Comparison of ENCODE assay signal across 8 mouse cellular contexts in genomic region chr4:126752608-126753141, GRCm38 (mm10). TPM values are rescaled to one million over a fixed set of nuclear protein-coding genes. Genes with fewer than 3 reads are reported as not detected.
A peak's percentile ranks its signal among the peaks of the same experiment; 100 is the strongest.
DNase-seq lines count a peak whose midpoint lies in the region; ATAC-seq and TF ChIP-seq lines count a peak whose summit lies in the region.

No protein-coding gene starts in this region.

- DNase-seq in kidney, postnatal 25 days, result no peak
- DNase-seq in ES-E14 (ENCODE audit: low read depth, low spot score), result no peak
- DNase-seq in brain, embryonic 14.5 days (ENCODE audit: low read depth), result peak; percentile 61
- DNase-seq in forebrain, embryonic 14.5 days (ENCODE audit: low spot score), result no peak
- DNase-seq in liver, embryonic 13.5 days, result no peak
- no peak for DNase-seq in urinary bladder, postnatal 4 days (ENCODE audit: low spot score in 2 of 2)

- H3K9ac ChIP-seq in kidney, embryonic 16.5 days (replicated peaks; ENCODE audit: low read length), result peak overlapping the region; percentile 92
- peak overlapping the region; percentile 86 for H3K9ac ChIP-seq in ES-E14 (ENCODE audit: insufficient read depth, low read depth, low read length, poor library complexity, severe bottlenecking)
- H3K9ac ChIP-seq in forebrain, embryonic 14.5 days (ENCODE audit: low read length), result peak overlapping the region; percentile 90
- H3K9ac ChIP-seq in liver, embryonic 13.5 days, result peak overlapping the region; percentile 87

- TF ChIP-seq POLR2A in brain, embryonic 14.5 days (IDR thresholded peaks at IDR 0.05; ENCODE audit: borderline replicate concordance, extremely low read depth, insufficient read depth, insufficient read length, poor library complexity, severe bottlenecking), result no peak
- TF ChIP-seq POLR2A in olfactory bulb, adult 2 months (IDR thresholded peaks at IDR 0.05; ENCODE audit: insufficient read depth, low read depth, low read length), result 0 out of 2 replicates have a peak, but pooled peaks have one; percentile 27

- TF ChIP-seq CTCF in brain, embryonic 14.5 days (IDR thresholded peaks at IDR 0.05; ENCODE audit: borderline replicate concordance, extremely low read depth, insufficient read depth, insufficient read length), result no peak
- no peak for TF ChIP-seq CTCF in olfactory bulb, adult 2 months (IDR thresholded peaks at IDR 0.05; ENCODE audit: insufficient read depth, low read depth, low read length)

- in situ Hi-C loops in ES-E14 (cut with MboI; ENCODE audit: low sequenced_read_pairs in 2 of 2, unreplicated experiment in 2 of 2), result no loop called here

- H3K4me1 ChIP-seq in kidney, embryonic 16.5 days (ENCODE audit: insufficient read depth, low read length), result peaks cover 22% of the 10 kb centered on the region
- peaks cover 0 to 7% of the 10 kb centered on the region in 2 experiments; a peak in 1 of 4 replicates for H3K4me1 ChIP-seq in ES-E14 (ENCODE audit: control insufficient read depth in 2 of 2, insufficient read depth in 2 of 2, low read length in 2 of 2, poor library complexity in 1 of 2)
- H3K4me1 ChIP-seq in forebrain, embryonic 14.5 days (ENCODE audit: control insufficient read depth, insufficient read depth, low read length), result peaks cover 42% of the 10 kb centered on the region
- peaks cover 40% of the 10 kb centered on the region for H3K4me1 ChIP-seq in liver, embryonic 13.5 days (replicated peaks)
- peaks cover 27% of the 10 kb centered on the region for H3K4me1 ChIP-seq in olfactory bulb, adult 2 months (ENCODE audit: control insufficient read depth, insufficient read depth, low read length)

- H3K4me3 ChIP-seq in kidney, embryonic 16.5 days (ENCODE audit: low read length), result peak overlapping the region; percentile 88
- peak overlapping the region; percentile 76 to 78 for H3K4me3 ChIP-seq in ES-E14 (ENCODE audit: insufficient read depth in 1 of 2, low read depth in 1 of 2, low read length in 2 of 2, poor library complexity in 1 of 2, severe bottlenecking in 1 of 2)
- H3K4me3 ChIP-seq in forebrain, embryonic 14.5 days (ENCODE audit: low read depth, low read length), result peak overlapping the region; percentile 89
- H3K4me3 ChIP-seq in liver, embryonic 13.5 days (replicated peaks), result peak overlapping the region; percentile 80
- peak overlapping the region; percentile 90 for H3K4me3 ChIP-seq in olfactory bulb, adult 2 months (ENCODE audit: insufficient read depth, low read depth, low read length)

- peaks cover 22% of the 10 kb centered on the region for H3K36me3 ChIP-seq in kidney, embryonic 16.5 days (ENCODE audit: insufficient read depth, low read length)
- peaks cover 15% of the 10 kb centered on the region for H3K36me3 ChIP-seq in ES-E14 (ENCODE audit: control insufficient read depth, insufficient read depth, low read length, poor library complexity, severe bottlenecking)
- peaks cover 22% of the 10 kb centered on the region for H3K36me3 ChIP-seq in forebrain, embryonic 14.5 days (ENCODE audit: control insufficient read depth, insufficient read depth, low read length)
- peaks cover 27% of the 10 kb centered on the region for H3K36me3 ChIP-seq in liver, embryonic 13.5 days

- H3K27me3 ChIP-seq in kidney, embryonic 16.5 days (ENCODE audit: insufficient read depth, low read length), result no peaks in the 10 kb centered on the region
- no peaks in the 10 kb centered on the region for H3K27me3 ChIP-seq in forebrain, embryonic 14.5 days (replicated peaks; ENCODE audit: control insufficient read depth, insufficient read depth, low read length)
- no peaks in the 10 kb centered on the region for H3K27me3 ChIP-seq in liver, embryonic 13.5 days

- WGBS in kidney, embryonic 16.5 days, result under 1% methylated on average over 23 of the region's 23 CpGs
- under 1% methylated on average over 23 of the region's 23 CpGs for WGBS in forebrain, embryonic 14.5 days
- under 1% methylated on average over 23 of the region's 23 CpGs for WGBS in liver, embryonic 13.5 days (ENCODE audit: insufficient replicate concordance)
- under 1% methylated on average over 23 of the region's 23 CpGs for WGBS in olfactory bulb, adult 2 months

- peak overlapping the region; percentile 85 for H3K4me2 ChIP-seq in kidney, embryonic 16.5 days (replicated peaks; ENCODE audit: low read depth, low read length)
- peak overlapping the region; percentile 77 for H3K4me2 ChIP-seq in forebrain, embryonic 14.5 days (ENCODE audit: low read length)
- peak overlapping the region; percentile 98 for H3K4me2 ChIP-seq in liver, embryonic 13.5 days

- no peaks in the 10 kb centered on the region for H3K9me3 ChIP-seq in kidney, embryonic 16.5 days (ENCODE audit: low read length)
- H3K9me3 ChIP-seq in ES-E14 (ENCODE audit: control insufficient read depth, insufficient read depth, low read depth, low read length), result no peaks in the 10 kb centered on the region
- H3K9me3 ChIP-seq in forebrain, embryonic 14.5 days (replicated peaks; ENCODE audit: control insufficient read depth, low read length), result no peaks in the 10 kb centered on the region
- H3K9me3 ChIP-seq in liver, embryonic 13.5 days (replicated peaks), result no peaks in the 10 kb centered on the region

- H3K27ac ChIP-seq in kidney, embryonic 16.5 days (ENCODE audit: low read length), result no peak overlapping the region
- no peak overlapping the region for H3K27ac ChIP-seq in ES-E14 (ENCODE audit: insufficient read depth, low read depth, low read length, poor library complexity, severe bottlenecking)
- H3K27ac ChIP-seq in forebrain, embryonic 14.5 days (ENCODE audit: low read depth, low read length), result peak overlapping the region; percentile 95
- H3K27ac ChIP-seq in liver, embryonic 13.5 days, result no peak overlapping the region
- H3K27ac ChIP-seq in olfactory bulb, adult 2 months (ENCODE audit: insufficient read depth, low read depth, low read length), result peak overlapping the region; percentile 97

- ATAC-seq in kidney, embryonic 16.5 days (ENCODE audit: low FRiP score, low TSS enrichment), result no peak; the same call in 1 of the 2 replicates
- ATAC-seq in forebrain, embryonic 14.5 days, result peak; percentile 2; the same call in 1 of the 2 replicates
- no peak for ATAC-seq in liver, embryonic 13.5 days (ENCODE audit: low read depth)

TF ChIP-seq in ES-E14, 5 proteins besides CTCF, POLR2A, EP300 and RAD21:
- TF ChIP-seq ZC3H11A (IDR thresholded peaks at IDR 0.05; ENCODE audit: borderline replicate concordance, low read depth, low read length) (no peak), ZNF384 (IDR thresholded peaks at IDR 0.05; ENCODE audit: low read depth, low read length) (no peak), MAFK (IDR thresholded peaks at IDR 0.05; ENCODE audit: insufficient read depth, low read depth, low read length) (no peak), CHD2 (IDR thresholded peaks at IDR 0.05; ENCODE audit: low read depth, low read length) (no peak), HCFC1 (IDR thresholded peaks at IDR 0.05; ENCODE audit: borderline replicate concordance, insufficient read depth, low read length) (no peak)

RNA-seq across cellular contexts. Expression of gene Ncdn, which starts 0.6 kb away (rescaled TPM):
- polyA plus RNA-seq in kidney, embryonic 16.5 days (2015; fragmentation: Nextera tagmentation; extraction: Ambion mirVana), result 28.8 and 33.0 TPM in 2 replicates
- total RNA-seq in ES-E14 (2012; rRNA removed), result 25.8 and 26.3 TPM in 2 replicates
- polyA plus RNA-seq in brain, embryonic 14.5 days (2012; rRNA removed), result 102 and 107 TPM in 2 replicates
- polyA plus RNA-seq in forebrain, embryonic 14.5 days (2014; fragmentation: Nextera tagmentation; extraction: Ambion mirVana), result 47.8 and 79.3 TPM in 2 replicates
- polyA plus RNA-seq in liver, embryonic 13.5 days (2015; fragmentation: Nextera tagmentation; extraction: Ambion mirVana), result 8.8 and 10.5 TPM in 2 replicates
- polyA plus RNA-seq in olfactory bulb, adult 2 months (2012; ENCODE audit: insufficient read depth, insufficient read length, low replicate concordance, missing spikeins), result 194 and 284 TPM in 2 replicates

RNA-seq across cellular contexts. Expression of gene AU040320, which starts 0.7 kb away (rescaled TPM):
- polyA plus RNA-seq in kidney, embryonic 16.5 days (2015; fragmentation: Nextera tagmentation; extraction: Ambion mirVana), result 25.4 and 25.6 TPM in 2 replicates
- 11.3 and 14.1 TPM in 2 replicates for total RNA-seq in ES-E14 (2012; rRNA removed)
- polyA plus RNA-seq in brain, embryonic 14.5 days (2012; rRNA removed), result 36.0 and 52.4 TPM in 2 replicates
- 28.2 and 35.4 TPM in 2 replicates for polyA plus RNA-seq in forebrain, embryonic 14.5 days (2014; fragmentation: Nextera tagmentation; extraction: Ambion mirVana)
- polyA plus RNA-seq in liver, embryonic 13.5 days (2015; fragmentation: Nextera tagmentation; extraction: Ambion mirVana), result 6.4 and 7.6 TPM in 2 replicates
- not detected in 2 replicates for polyA plus RNA-seq in olfactory bulb, adult 2 months (2012; ENCODE audit: insufficient read depth, insufficient read length, low replicate concordance, missing spikeins)

RNA-seq across cellular contexts. Expression of gene Tfap2e, which starts 16.6 kb away (rescaled TPM):
- not detected in 2 replicates for polyA plus RNA-seq in kidney, embryonic 16.5 days (2015; fragmentation: Nextera tagmentation; extraction: Ambion mirVana)
- total RNA-seq in ES-E14 (2012; rRNA removed), result 0.49 and 1.1 TPM in 2 replicates
- polyA plus RNA-seq in brain, embryonic 14.5 days (2012; rRNA removed), result 2.7 and 3.2 TPM in 2 replicates
- 0.69 and 1.0 TPM in 2 replicates for polyA plus RNA-seq in forebrain, embryonic 14.5 days (2014; fragmentation: Nextera tagmentation; extraction: Ambion mirVana)
- polyA plus RNA-seq in liver, embryonic 13.5 days (2015; fragmentation: Nextera tagmentation; extraction: Ambion mirVana), result not detected in 2 replicates
- not detected in 2 replicates for polyA plus RNA-seq in olfactory bulb, adult 2 months (2012; ENCODE audit: insufficient read depth, insufficient read length, low replicate concordance, missing spikeins)

Comparison
In these comparisons a context has a peak if more than half of its experiments do, and no peak if none do; other contexts are left out.
1. H3K27ac ChIP-seq: peak in forebrain, embryonic 14.5 days (single experiment) and olfactory bulb, adult 2 months (single experiment); none in kidney, embryonic 16.5 days (single experiment), ES-E14 (single experiment) and liver, embryonic 13.5 days (single experiment).
2. Peak in every context shown above with its lines, with median percentiles within 50 percentile points of each other: H3K4me2 ChIP-seq, H3K4me3 ChIP-seq and H3K9ac ChIP-seq.